Mouse (Mus musculus) liver, embryonic 11.5 days (tissue): ENCODE data around the gene Gys1. TPM values are rescaled to one million over a fixed set of nuclear protein-coding genes. Genes with fewer than 3 reads are reported as not detected.

Experiments used
- ATAC-seq: fragments of 200-750 bp; cut with Nextera tagmentation; replicated peaks from 2 replicates; pipeline ENCODE4 v1.8.0; 2017; ENCODE audit warnings: moderate number of reproducible peaks, mild to moderate bottlenecking, moderate TSS enrichment, moderate library complexity; ENCODE audit not compliant: low FRiP score
- DNase-seq: peaks from one replicate; pipeline ENCODE4 v3.0.0-alpha.2; 2017; ENCODE audit warnings: low spot score
- H3K27ac ChIP-seq: fragments of 300-500 bp; sonication (generic); 2 replicates; pipeline ENCODE4 v1.5.1; 2014; ENCODE audit warnings: mild to moderate bottlenecking, low read depth, low read length, control low read depth
- H3K27me3 ChIP-seq: fragments of 300-500 bp; sonication (generic); replicated peaks from 2 replicates; pipeline ENCODE4 v1.6.1; 2014; ENCODE audit warnings: low read length, mixed read lengths; ENCODE audit not compliant: control insufficient read depth, insufficient read depth
- H3K36me3 ChIP-seq: fragments of 300-500 bp; sonication (generic); 2 replicates; pipeline ENCODE4 v1.6.1; 2014; ENCODE audit warnings: mild to moderate bottlenecking, low read length, moderate library complexity, mixed read lengths; ENCODE audit not compliant: control insufficient read depth, insufficient read depth
- H3K4me1 ChIP-seq: fragments of 300-500 bp; sonication (generic); replicated peaks from 2 replicates; pipeline ENCODE4 v1.6.1; 2014; ENCODE audit warnings: low read length, mixed read lengths; ENCODE audit not compliant: control insufficient read depth, insufficient read depth
- H3K4me2 ChIP-seq: fragments of 300-500 bp; sonication (generic); 2 replicates; pipeline ENCODE4 v1.6.1; 2014; ENCODE audit warnings: mild to moderate bottlenecking, control low read depth, moderate library complexity
- H3K4me3 ChIP-seq: fragments of 300-500 bp; sonication (generic); 2 replicates; pipeline ENCODE4 v1.5.1; 2014; ENCODE audit warnings: low read depth, low read length, control low read depth
- H3K9ac ChIP-seq: fragments of 300-500 bp; sonication (generic); 2 replicates; pipeline ENCODE4 v1.6.1; 2014; ENCODE audit warnings: low read depth, low read length, control low read depth
- H3K9me3 ChIP-seq: fragments of 300-500 bp; sonication (generic); 2 replicates; pipeline ENCODE4 v1.6.1; 2016; ENCODE audit warnings: low read length, inconsistent platforms, mixed read lengths; ENCODE audit not compliant: control insufficient read depth
- WGBS: fragments of 180-500 bp; shearing (Covaris S2); extraction: QIAGEN DNeasy Blood & Tissue Kit; methylation state at CpG from one replicate; pipeline ENCODE4 v1.1.7; 2014; 5-methylcytosine and 5-hydroxymethylcytosine counted together
- polyA plus RNA-seq: library from polyadenylated mRNA; unstranded; fragments of >200 nt; fragmentation: Nextera tagmentation; extraction: Ambion mirVana; gene quantifications from 2 replicates; pipeline ENCODE4 v1.2.1, GENCODE M21; 2014

Gys1 gene
- polyA plus RNA-seq, 1 experiment from 2014 or later = 23.7 TPM

GRCm38 (mm10) chr7:45426556-45426955, 8.1 kb upstream of the Gys1 start:
- no peaks in the 10 kb centered on the region for H3K27me3 ChIP-seq
- H3K4me1 ChIP-seq = no peaks in the 10 kb centered on the region; the same call in 1 of the 2 replicates
- no peak overlapping the region for H3K4me2 ChIP-seq
- 89% methylated on average over 8 of the region's 8 CpGs for WGBS
- peaks cover 79% of the 10 kb centered on the region for H3K36me3 ChIP-seq
- H3K9ac ChIP-seq = no peak overlapping the region
- ATAC-seq (no peak), DNase-seq (no peak)
- no peak overlapping the region for H3K27ac ChIP-seq
- no peaks in the 10 kb centered on the region for H3K9me3 ChIP-seq
- H3K4me3 ChIP-seq = no peak overlapping the region

GRCm38 (mm10) chr7:45433835-45434202, 825 bp upstream of the Gys1 start:
- peak overlapping the region; percentile 81 for H3K27ac ChIP-seq
- H3K27me3 ChIP-seq = no peaks in the 10 kb centered on the region
- 2% methylated on average over 7 of the region's 7 CpGs for WGBS
- H3K4me2 ChIP-seq = peak overlapping the region; percentile 89
- DNase-seq (no peak), ATAC-seq (no peak)
- H3K9ac ChIP-seq = peak overlapping the region; percentile 86
- peaks cover 32% of the 10 kb centered on the region for H3K4me1 ChIP-seq
- H3K36me3 ChIP-seq = peaks cover 22% of the 10 kb centered on the region
- peak overlapping the region; percentile 83 for H3K4me3 ChIP-seq
- no peaks in the 10 kb centered on the region for H3K9me3 ChIP-seq

GRCm38 (mm10) chr7:45435038-45435437, 394 bp downstream of the Gys1 start:
- Histone ChIP-seq H3K27me3 (no peaks in the 10 kb centered on the region), H3K4me2 (peak overlapping the region; percentile 89), H3K36me3 (peaks cover 10% of the 10 kb centered on the region), H3K9me3 (no peaks in the 10 kb centered on the region), H3K4me1 (peaks cover 32% of the 10 kb centered on the region), H3K4me3 (peak overlapping the region; percentile 83), H3K27ac (peak overlapping the region; percentile 49; the same call in 1 of the 2 replicates), H3K9ac (peak overlapping the region; percentile 78)
- ATAC-seq (no peak), DNase-seq (no peak)
- 4% methylated on average over 16 of the region's 16 CpGs for WGBS

- Histone ChIP-seq H3K9me3 (no peaks in the 10 kb centered on the region), H3K4me1 (peaks cover 32% of the 10 kb centered on the region), H3K4me2 (no peak overlapping the region), H3K4me3 (no peak overlapping the region), H3K36me3 (peaks cover 5% of the 10 kb centered on the region; the same call in 1 of the 2 replicates), H3K9ac (no peak overlapping the region), H3K27ac (no peak overlapping the region), H3K27me3 (no peaks in the 10 kb centered on the region)
- WGBS = 88% methylated on average over 5 of the region's 5 CpGs
- ATAC-seq = no peak
- no peak for DNase-seq
Measured at GRCm38 (mm10) chr7:45436444-45436843, 1.8 kb downstream of the Gys1 start.

GRCm38 (mm10) chr7:45437046-45437445, 2.4 kb downstream of the Gys1 start:
- WGBS = 31% methylated on average over 6 of the region's 6 CpGs
- ATAC-seq = no peak
- H3K27ac ChIP-seq = 0 out of 2 replicates have a peak overlapping the region, but pooled peaks have one; percentile 17
- H3K27me3 ChIP-seq = no peaks in the 10 kb centered on the region
- H3K4me2 ChIP-seq = 0 out of 2 replicates have a peak overlapping the region, but pooled peaks have one; percentile 4
- peaks cover 3% of the 10 kb centered on the region; the same call in 1 of the 2 replicates for H3K36me3 ChIP-seq
- no peak overlapping the region for H3K9ac ChIP-seq
- H3K4me1 ChIP-seq = peaks cover 32% of the 10 kb centered on the region
- H3K9me3 ChIP-seq = no peaks in the 10 kb centered on the region
- 0 out of 2 replicates have a peak overlapping the region, but pooled peaks have one; percentile 8 for H3K4me3 ChIP-seq
- DNase-seq = no peak

- ATAC-seq (no peak), DNase-seq (no peak)
- peaks cover 2% of the 10 kb centered on the region; the same call in 1 of the 2 replicates for H3K36me3 ChIP-seq
- no peaks in the 10 kb centered on the region for H3K9me3 ChIP-seq
- H3K27me3 ChIP-seq = no peaks in the 10 kb centered on the region
- no peak within 1 kb of the TSS for H3K9ac ChIP-seq
- peaks cover 31% of the 10 kb centered on the region for H3K4me1 ChIP-seq
- 0 out of 2 replicates have a peak within 1 kb of the TSS, but pooled peaks have one; percentile 4 for H3K4me2 ChIP-seq
- H3K27ac ChIP-seq = 0 out of 2 replicates have a peak within 1 kb of the TSS, but pooled peaks have one; percentile 17
- 0 out of 2 replicates have a peak within 1 kb of the TSS, but pooled peaks have one; percentile 8 for H3K4me3 ChIP-seq
- WGBS = 38% methylated on average over 19 of the region's 19 CpGs
Measured at GRCm38 (mm10) chr7:45437521-45438276, 3.1 kb downstream of the Gys1 start, which contains the start of gene Ruvbl2. Ruvbl2 (minus strand) TSS chr7:45438096.

- peaks cover 12% of the 10 kb centered on the region; the same call in 1 of the 2 replicates for H3K36me3 ChIP-seq
- DNase-seq (no peak), ATAC-seq (no peak; the same call in 1 of the 2 replicates)
- no peaks in the 10 kb centered on the region for H3K9me3 ChIP-seq
- no peaks in the 10 kb centered on the region for H3K27me3 ChIP-seq
- H3K9ac ChIP-seq = no peak overlapping the region
- peaks cover 9% of the 10 kb centered on the region for H3K4me1 ChIP-seq
- no peak overlapping the region for H3K4me3 ChIP-seq
- 57% methylated on average over 22 of the region's 22 CpGs for WGBS
- H3K27ac ChIP-seq = no peak overlapping the region
- no peak overlapping the region for H3K4me2 ChIP-seq
Measured at GRCm38 (mm10) chr7:45443526-45444420, 9.1 kb downstream of the Gys1 start.

GRCm38 (mm10) chr7:45446589-45446988, 11.9 kb downstream of the Gys1 start:
- no peaks in the 10 kb centered on the region for H3K9me3 ChIP-seq
- no peaks in the 10 kb centered on the region for H3K27me3 ChIP-seq
- no peak overlapping the region for H3K4me3 ChIP-seq
- peaks cover 12% of the 10 kb centered on the region; the same call in 1 of the 2 replicates for H3K36me3 ChIP-seq
- H3K27ac ChIP-seq = no peak overlapping the region
- H3K4me2 ChIP-seq = no peak overlapping the region
- ATAC-seq (no peak), DNase-seq (no peak)
- H3K9ac ChIP-seq = no peak overlapping the region
- peaks cover 11% of the 10 kb centered on the region for H3K4me1 ChIP-seq
